Comparison of ENCODE assay signal across 21 mouse cellular contexts in the genomic region with DNA sequence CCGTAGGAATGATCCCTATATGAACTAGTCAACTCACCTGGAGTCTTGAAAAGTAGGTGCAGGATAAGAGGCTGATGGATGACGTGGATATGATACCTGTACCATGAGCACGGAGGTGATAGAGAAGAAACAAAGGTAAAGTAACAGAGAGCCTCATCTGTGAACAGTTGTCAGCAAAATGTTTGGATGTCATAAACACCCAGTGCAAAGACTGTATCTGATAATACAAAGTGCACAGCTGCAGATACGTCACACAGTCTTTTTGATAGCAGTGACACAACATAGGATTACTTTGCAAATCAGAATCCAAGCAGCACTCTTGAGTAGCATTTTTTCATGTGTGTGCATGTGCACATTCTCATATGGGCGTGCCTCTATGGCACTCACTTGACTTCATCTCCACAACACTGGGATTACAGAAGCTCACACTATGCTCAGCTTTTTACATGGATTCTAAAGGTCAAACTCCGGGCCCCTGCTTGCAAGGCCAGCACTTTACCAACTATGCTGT. TPM values are rescaled to one million over a fixed set of nuclear protein-coding genes. Genes with fewer than 3 reads are reported as not detected.
DNase-seq lines count a peak whose midpoint lies in the region; ATAC-seq and TF ChIP-seq lines count a peak whose summit lies in the region.
"Had no signal": no experiment of that assay in that cellular context is flagged by ENCODE, and none has a peak within 500 bp of the region (broad histone marks: within the 10 kb centered on the region; RNA-seq: fewer than 3 reads in every experiment).

No protein-coding gene starts in this region.

- H3K9me3 ChIP-seq in intestine, embryonic 16.5 days (ENCODE audit: control insufficient read depth, low read length), result no peaks in the 10 kb centered on the region
- no peaks in the 10 kb centered on the region for H3K9me3 ChIP-seq in intestine, embryonic 15.5 days
- H3K9me3 ChIP-seq in intestine, postnatal 0 days (ENCODE audit: control insufficient read depth), result no peaks in the 10 kb centered on the region
- H3K9me3 ChIP-seq in liver, embryonic 11.5 days (ENCODE audit: control insufficient read depth, low read length), result no peaks in the 10 kb centered on the region
- H3K9me3 ChIP-seq: G1E had no signal

- no peak overlapping the region for H3K9ac ChIP-seq in intestine, embryonic 16.5 days (ENCODE audit: low read depth, low read length)
- H3K9ac ChIP-seq in intestine, embryonic 15.5 days, result no peak overlapping the region
- H3K9ac ChIP-seq in intestine, postnatal 0 days (ENCODE audit: low read depth, low read length), result no peak overlapping the region
- H3K9ac ChIP-seq in liver, embryonic 11.5 days (ENCODE audit: low read depth, low read length), result no peak overlapping the region

- no peak overlapping the region for H3K4me3 ChIP-seq in intestine, embryonic 16.5 days (ENCODE audit: low read length)
- no peak overlapping the region for H3K4me3 ChIP-seq in intestine, embryonic 15.5 days (replicated peaks)
- H3K4me3 ChIP-seq in intestine, postnatal 0 days (ENCODE audit: low read depth, low read length), result no peak overlapping the region
- H3K4me3 ChIP-seq in liver, embryonic 11.5 days (ENCODE audit: low read depth, low read length), result no peak overlapping the region

- H3K27me3 ChIP-seq in intestine, embryonic 16.5 days (replicated peaks; ENCODE audit: control insufficient read depth, insufficient read depth, low read length), result no peaks in the 10 kb centered on the region
- no peaks in the 10 kb centered on the region for H3K27me3 ChIP-seq in intestine, embryonic 15.5 days (replicated peaks)
- H3K27me3 ChIP-seq in intestine, postnatal 0 days (replicated peaks; ENCODE audit: control insufficient read depth, insufficient read depth, low read length), result no peaks in the 10 kb centered on the region
- H3K27me3 ChIP-seq in liver, embryonic 11.5 days (replicated peaks; ENCODE audit: control insufficient read depth, insufficient read depth, low read length), result no peaks in the 10 kb centered on the region
- H3K27me3 ChIP-seq: CH12.LX, Patski had no signal

- H3K4me1 ChIP-seq in intestine, embryonic 16.5 days (ENCODE audit: control insufficient read depth, insufficient read depth, low read length), result no peaks in the 10 kb centered on the region
- H3K4me1 ChIP-seq in intestine, embryonic 15.5 days (replicated peaks), result no peaks in the 10 kb centered on the region
- no peaks in the 10 kb centered on the region for H3K4me1 ChIP-seq in intestine, postnatal 0 days (replicated peaks; ENCODE audit: control insufficient read depth, insufficient read depth, low read length)
- no peaks in the 10 kb centered on the region for H3K4me1 ChIP-seq in liver, embryonic 11.5 days (replicated peaks; ENCODE audit: control insufficient read depth, insufficient read depth, low read length)

- TF ChIP-seq CTCF in intestine, postnatal 0 days (IDR thresholded peaks at IDR 0.05; ENCODE audit: low read depth), result no peak

- no peak overlapping the region for H3K27ac ChIP-seq in intestine, embryonic 16.5 days (ENCODE audit: low read length)
- H3K27ac ChIP-seq in intestine, embryonic 15.5 days, result no peak overlapping the region
- no peak overlapping the region for H3K27ac ChIP-seq in intestine, postnatal 0 days (ENCODE audit: low read depth, low read length)
- H3K27ac ChIP-seq in liver, embryonic 11.5 days (ENCODE audit: low read depth, low read length), result no peak overlapping the region

- 0 out of 2 replicates have a peak, but pooled peaks have one; percentile 53 for ATAC-seq in intestine, embryonic 16.5 days
- no peak for ATAC-seq in intestine, embryonic 15.5 days
- peak; percentile 95 for ATAC-seq in intestine, postnatal 0 days
- peak; percentile 58 for ATAC-seq in megakaryocyte-erythroid progenitor cell, adult 5-6 weeks (replicated peaks; ENCODE audit: low FRiP score, low TSS enrichment, poor library complexity, severe bottlenecking)
- no peak for ATAC-seq in liver, embryonic 11.5 days (replicated peaks; ENCODE audit: low FRiP score)
- ATAC-seq: activated CD4-positive, CD25-positive, alpha-beta regulatory T cell, adult 4 months; CD4-positive, CD25-positive, alpha-beta regulatory T cell, adult 4 months; Patski had no signal

- DNase-seq in liver, embryonic 11.5 days (ENCODE audit: low spot score), result no peak
- DNase-seq in kidney, postnatal 4 days, result no peak
- DNase-seq: adrenal gland, adult 2 months; adrenal gland, adult 8-10 months; adrenal gland, postnatal 10 days; adrenal gland, postnatal 14 days; adrenal gland, postnatal 25 days; adrenal gland, postnatal 36 days; B cell, adult 2 months; cerebellum, adult 11 months; cerebellum, adult 11-12 months; cerebellum, adult 18-20 months had no signal

- H3K36me3 ChIP-seq in intestine, embryonic 16.5 days (ENCODE audit: control insufficient read depth, insufficient read depth, low read length), result no peaks in the 10 kb centered on the region
- no peaks in the 10 kb centered on the region for H3K36me3 ChIP-seq in intestine, embryonic 15.5 days
- H3K36me3 ChIP-seq in intestine, postnatal 0 days (ENCODE audit: control insufficient read depth, insufficient read depth), result no peaks in the 10 kb centered on the region
- H3K36me3 ChIP-seq in liver, embryonic 11.5 days (ENCODE audit: control insufficient read depth, insufficient read depth, low read length), result no peaks in the 10 kb centered on the region

- WGBS in intestine, embryonic 16.5 days, result 80% methylated on average over 6 of the region's 6 CpGs
- WGBS in intestine, embryonic 15.5 days, result 85% methylated on average over 6 of the region's 6 CpGs
- 63% methylated on average over 6 of the region's 6 CpGs for WGBS in intestine, postnatal 0 days
- 80% methylated on average over 6 of the region's 6 CpGs for WGBS in liver, embryonic 11.5 days

- H3K4me2 ChIP-seq in intestine, embryonic 16.5 days (ENCODE audit: low read depth, low read length), result no peak overlapping the region
- H3K4me2 ChIP-seq in intestine, embryonic 15.5 days (replicated peaks), result no peak overlapping the region
- H3K4me2 ChIP-seq in intestine, postnatal 0 days (replicated peaks; ENCODE audit: low read depth), result no peak overlapping the region
- H3K4me2 ChIP-seq in liver, embryonic 11.5 days, result no peak overlapping the region

RNA-seq across cellular contexts. Expression of gene Sp4, which starts 27.6 kb away (rescaled TPM):
- polyA plus RNA-seq in intestine, embryonic 16.5 days (2015; fragmentation: Nextera tagmentation; extraction: Ambion mirVana), result 3.9 and 4.3 TPM in 2 replicates
- polyA plus RNA-seq in intestine, embryonic 15.5 days (2015; fragmentation: Nextera tagmentation; extraction: Ambion mirVana), result 5.6 and 5.9 TPM in 2 replicates
- polyA plus RNA-seq in intestine, postnatal 0 days (2015; fragmentation: Nextera tagmentation; extraction: Ambion mirVana), result 2.0 and 2.2 TPM in 2 replicates
- total RNA-seq in megakaryocyte-erythroid progenitor cell, adult 5-6 weeks (2014; fragmentation: Nextera tagmentation), result 24.5 and 31.1 TPM in 2 replicates
- total RNA-seq in megakaryocyte-erythroid progenitor cell, adult 5-6 weeks (2017), result 33.3 and 38.4 TPM in 2 replicates
- polyA plus RNA-seq in liver, embryonic 11.5 days (2014; fragmentation: Nextera tagmentation; extraction: Ambion mirVana), result 9.8 and 10.5 TPM in 2 replicates

Comparison
In these comparisons a context has a peak if more than half of its experiments do, and no peak if none do; other contexts are left out.
1. ATAC-seq: peak in intestine, embryonic 16.5 days (single experiment), intestine, postnatal 0 days (single experiment) and megakaryocyte-erythroid progenitor cell, adult 5-6 weeks (single experiment); none in intestine, embryonic 15.5 days (single experiment) and liver, embryonic 11.5 days (single experiment).